Mouse (Mus musculus) layer of hippocampus, adult 9-10 months (tissue): ENCODE measurements at regions not wholly inside any gene's neighbourhood (a gene's known extent, or its start where the extent isn't known, plus 50 kb on each side); places are given as distances from the start of the nearest gene placed in this dataset.
A peak's percentile ranks its signal among the peaks of the same experiment; 100 is the strongest.

Source experiments
- DNase-seq: peaks from one replicate; pipeline ENCODE4 v3.0.0; 2022; ENCODE audit warnings: low spot score

DNA sequence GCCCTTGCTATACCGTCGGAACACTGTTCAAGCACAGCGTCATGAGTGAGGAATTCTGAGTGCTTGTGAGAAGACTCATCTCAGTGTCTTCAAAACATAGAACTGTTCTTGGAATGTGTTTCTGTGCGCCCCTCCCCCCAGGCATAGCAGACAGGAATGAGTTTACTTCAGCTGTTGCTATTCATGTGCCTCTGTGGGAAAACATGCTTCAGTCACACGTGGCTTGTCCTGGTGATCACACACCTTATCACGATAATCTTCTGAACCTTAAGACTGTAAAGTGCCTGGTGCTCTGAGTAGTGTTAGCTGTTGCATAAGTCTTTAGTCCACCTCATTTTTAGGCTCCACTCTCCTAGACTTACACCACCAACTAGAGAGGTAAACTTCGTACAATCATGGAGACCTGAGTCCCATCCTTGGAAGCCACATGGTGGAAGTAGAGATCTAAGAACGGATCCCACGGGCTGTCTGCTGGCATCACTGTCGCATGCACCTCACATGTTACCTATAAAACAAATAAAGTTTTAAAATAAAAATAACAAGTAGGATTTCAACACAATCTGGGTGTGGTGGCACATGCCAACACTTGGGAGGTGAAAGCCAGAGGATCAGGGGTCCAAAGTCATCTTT lies 1143.8 kb downstream of the 4930447A16Rik start:
- DNase-seq: no peak

DNA sequence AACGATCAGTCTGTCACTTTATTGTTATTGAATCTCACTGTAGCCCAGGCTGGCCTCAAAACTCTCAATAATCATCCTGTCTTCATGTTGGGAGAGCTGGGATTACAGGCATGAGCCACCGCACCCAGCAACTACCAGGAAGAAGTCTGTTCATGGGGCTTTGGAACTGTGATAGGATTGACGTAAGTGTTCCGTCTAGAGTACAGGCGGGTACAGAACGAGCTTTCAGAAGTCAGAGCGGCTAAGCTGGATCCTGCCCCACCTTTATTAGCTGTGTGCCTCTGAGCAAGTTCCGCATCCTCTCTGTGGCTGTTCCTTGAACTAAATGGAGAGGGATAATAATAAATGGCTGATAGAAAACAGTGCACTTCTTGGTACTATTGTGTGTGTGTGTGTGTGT lies 1144.8 kb downstream of the 4930447A16Rik start:
- no peak for DNase-seq

DNA sequence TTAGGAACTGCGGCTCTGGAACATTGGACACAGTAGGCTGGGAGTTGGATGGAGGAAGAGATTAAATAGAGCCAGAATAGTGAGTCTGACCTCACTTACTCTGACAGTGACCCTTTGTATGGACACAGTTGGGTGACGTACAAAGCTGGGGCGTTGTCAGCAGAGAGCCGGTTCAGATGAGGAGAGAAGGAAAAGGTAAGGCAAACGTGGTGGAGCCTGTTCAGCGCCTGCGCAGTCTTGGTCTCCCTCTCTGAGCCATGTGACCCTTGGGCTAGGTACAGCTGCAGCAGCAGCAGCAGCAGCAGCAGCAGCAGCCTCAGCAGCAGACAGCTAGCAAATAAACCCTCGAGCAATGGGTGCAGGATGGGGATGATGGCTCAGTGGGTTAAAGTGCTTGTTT lies 1145.4 kb downstream of the 4930447A16Rik start:
- no peak for DNase-seq

DNA sequence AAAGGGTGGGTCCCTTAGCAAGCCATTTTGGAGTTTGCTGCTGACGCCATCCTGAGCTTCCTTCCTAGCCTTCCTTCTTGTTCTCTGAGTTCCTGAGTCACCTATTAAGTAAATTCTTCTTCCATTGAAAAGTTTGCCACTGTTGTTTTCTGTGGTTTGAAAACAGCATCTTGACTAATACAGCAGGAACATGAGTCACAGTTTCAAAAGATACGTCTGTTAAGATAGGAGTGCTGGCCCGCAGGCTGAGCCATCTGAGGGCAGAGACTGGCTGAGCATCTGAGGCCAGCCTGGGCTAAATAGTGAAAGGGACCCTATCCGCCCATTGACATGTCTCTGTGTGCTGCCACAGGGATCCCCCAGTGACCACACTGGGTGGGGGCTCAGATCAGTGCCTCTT lies 1147.3 kb downstream of the 4930447A16Rik start:
- no peak for DNase-seq

DNA sequence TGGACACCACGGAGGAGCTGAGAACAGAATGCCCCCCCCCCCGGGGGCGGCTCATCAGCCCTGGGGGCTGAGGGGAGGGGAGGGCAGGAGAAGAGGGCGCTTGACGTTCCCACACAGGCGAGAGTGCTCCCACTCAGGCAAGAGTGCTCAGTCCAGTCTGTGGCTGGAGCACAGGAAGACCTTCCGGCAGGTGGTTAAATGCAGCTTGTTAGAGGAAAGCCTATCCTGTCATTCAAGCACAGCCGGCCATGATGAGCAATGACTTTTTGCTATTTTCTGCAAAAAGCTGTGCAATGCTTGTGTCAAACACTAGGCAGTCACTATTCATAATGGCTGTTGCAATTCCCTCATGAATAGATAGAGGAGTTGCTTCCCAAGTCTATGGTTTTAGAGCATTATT lies 1149.1 kb downstream of the 4930447A16Rik start:
- DNase-seq: no peak

DNA sequence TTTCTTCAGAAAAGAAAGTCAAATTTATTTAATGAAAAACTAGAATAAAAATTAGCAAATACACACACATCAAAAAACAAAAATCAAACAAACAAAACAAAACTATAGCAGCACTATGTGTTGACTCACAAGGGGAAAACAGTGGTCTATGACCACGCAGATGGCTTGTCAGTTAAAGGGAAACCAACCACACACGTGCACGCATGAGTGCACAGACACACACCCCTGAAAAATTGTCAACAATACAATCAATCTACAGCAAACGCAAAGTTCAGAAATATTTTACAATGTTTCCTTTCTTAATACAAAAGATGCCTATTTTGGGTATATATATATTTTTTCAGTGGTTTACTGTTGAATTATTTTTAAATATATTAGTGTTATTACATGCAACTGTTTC lies 1149.9 kb downstream of the 4930447A16Rik start:
- no peak for DNase-seq

DNA sequence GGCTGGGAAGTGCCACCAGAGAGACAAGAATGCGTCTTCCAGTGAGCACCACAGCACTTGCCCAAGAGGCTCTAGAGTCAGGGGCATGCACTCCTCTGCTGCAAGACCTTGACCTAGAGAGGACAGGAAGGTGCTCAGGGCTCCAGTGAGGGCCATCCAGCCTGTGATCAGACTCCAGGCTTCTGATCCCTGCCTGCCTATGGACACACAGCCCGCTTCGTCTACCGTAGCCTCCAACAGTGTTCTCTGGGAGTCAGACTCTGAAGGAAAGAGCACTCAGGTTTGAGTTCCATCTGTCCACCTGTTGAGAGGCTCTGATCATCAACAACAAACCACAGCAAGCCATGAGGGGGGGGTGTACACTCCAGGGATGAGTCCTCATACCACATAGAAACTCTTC lies 1152.3 kb downstream of the 4930447A16Rik start:
- no peak for DNase-seq

DNA sequence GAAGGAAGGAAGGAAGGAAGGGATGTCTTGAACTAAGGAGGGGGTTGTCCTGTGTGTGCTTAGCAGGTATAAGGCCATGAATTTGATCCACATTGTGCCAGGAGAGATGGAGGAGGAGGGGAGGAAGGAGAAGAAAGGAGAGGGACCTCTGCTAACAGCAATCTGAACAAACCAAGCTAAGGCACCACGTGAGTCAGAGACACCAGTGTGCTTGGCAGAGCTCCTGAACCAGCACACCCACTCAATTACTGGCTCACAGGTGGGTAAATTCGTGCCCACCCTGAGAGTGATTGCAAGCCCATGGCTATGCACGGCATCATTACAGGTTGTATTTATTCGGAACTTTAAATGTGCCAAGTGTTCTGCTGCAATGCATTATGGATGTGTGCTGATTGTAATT lies 1154.1 kb downstream of the 4930447A16Rik start:
- no peak for DNase-seq

DNA sequence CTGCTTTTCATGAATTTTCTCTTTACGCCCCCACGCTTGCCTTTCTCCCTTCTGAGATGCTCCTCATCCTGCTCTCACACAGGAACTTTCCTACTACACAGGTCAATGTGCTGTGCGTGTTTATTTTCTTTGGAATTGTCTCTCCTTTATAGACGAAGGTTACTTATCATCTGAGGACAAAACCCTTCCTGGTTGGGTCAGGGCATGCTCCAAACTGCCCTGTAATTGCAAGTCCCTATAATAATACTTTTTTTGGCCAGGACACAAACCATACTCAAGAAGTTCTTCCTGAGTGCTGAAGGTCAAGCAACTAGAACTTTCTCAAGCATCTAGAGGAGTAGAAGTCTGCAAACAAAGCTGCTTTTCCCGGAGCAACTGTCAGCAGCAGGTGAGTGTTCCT lies 1158.1 kb downstream of the 4930447A16Rik start:
- DNase-seq: no peak

DNA sequence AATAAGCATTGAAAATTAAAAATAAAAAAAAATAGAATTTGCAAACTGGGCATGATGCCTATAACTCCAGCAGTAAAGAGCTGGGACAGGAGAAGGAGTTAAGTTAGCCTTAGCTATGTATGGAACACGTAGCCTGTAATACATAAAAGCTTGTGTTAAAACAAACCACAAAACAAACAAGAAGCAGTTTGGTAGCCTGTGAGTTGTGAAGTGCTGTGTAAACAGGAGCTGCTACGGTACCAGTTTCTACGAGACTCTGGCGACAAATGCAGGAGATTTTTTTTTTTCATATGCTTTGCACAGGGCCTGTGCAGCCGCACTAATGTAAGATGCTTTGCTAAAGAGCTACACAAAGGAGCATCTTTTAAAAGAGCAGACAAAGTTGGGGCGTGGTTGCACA lies 1159.1 kb downstream of the 4930447A16Rik start:
- DNase-seq: no peak

DNA sequence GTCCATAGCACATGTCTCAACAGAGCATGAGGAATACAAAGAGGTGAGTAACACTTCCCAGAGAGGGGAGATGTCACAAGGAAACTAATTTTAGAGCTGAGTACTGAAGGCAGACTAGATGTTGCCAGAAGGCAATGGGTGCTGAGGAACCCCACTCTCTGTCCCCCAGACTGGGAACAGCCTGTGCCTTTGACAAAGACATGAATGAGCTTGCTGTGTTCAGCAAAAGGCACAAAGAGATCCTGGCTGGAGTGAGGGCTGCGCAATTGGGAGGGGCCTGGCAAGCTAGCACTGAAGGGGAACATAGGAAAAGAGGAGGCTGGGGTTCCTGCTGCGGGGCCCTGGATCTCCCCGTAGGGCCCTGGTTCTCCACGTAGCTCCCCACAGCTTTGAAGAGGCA lies 1160.3 kb downstream of the 4930447A16Rik start:
- no peak for DNase-seq

DNA sequence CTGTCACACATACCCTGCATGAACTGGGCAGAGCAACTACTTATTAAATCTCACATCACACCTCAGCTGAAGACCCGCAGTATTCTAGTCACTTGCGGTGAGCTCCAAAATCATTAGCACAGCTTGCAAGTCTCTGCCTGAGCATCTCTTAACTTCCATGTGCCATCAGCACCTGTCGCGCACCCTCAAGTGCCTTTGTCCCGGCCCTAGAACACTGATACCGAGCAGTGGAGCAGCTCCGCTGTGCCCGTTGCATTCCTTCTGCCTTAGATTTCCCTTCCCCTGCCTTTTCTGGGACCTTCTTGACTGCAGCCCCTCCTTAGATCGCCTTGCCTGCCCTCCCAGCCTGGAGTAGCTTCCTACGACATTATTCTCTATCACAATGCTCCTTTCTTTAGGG lies 1161.2 kb downstream of the 4930447A16Rik start:
- no peak for DNase-seq

DNA sequence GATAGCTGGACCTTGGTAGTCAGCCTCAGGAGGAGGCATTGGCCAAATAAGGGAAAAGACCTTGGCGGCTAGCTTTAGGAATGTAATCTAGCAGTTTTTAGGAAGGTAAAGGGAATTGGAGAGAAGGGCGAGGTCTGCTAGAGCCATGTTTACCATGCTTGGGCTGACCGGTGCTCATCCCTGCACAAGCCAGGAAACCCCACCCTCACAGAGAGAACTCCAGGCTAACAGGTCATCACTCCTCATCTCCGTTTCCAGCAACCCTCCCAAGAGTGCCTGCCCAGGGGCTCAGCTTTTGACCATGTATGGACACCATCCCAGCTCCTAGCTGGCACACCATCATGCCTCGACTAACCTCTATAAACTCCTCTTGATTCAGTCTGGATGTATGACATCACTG lies 1162.9 kb downstream of the 4930447A16Rik start:
- DNase-seq: no peak

DNA sequence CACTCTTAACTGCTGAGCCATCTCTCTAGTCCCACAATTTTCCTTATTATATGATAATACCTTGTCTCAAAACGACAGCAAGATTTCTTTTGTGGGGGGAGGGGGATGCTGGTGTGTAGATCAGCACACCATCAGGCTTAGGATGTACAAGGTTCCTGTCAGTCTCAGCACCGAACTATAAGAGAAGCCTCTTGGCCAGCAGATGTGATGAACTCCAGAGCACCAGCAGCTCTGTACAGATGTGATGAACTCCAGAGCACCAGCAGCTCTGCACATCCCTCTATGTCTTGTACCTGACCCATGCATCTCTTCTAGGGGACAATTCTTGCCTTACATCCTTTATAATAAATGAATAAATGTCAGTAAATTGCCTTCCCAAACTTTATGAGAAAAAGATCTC lies 1163.7 kb downstream of the 4930447A16Rik start:
- DNase-seq: no peak

DNA sequence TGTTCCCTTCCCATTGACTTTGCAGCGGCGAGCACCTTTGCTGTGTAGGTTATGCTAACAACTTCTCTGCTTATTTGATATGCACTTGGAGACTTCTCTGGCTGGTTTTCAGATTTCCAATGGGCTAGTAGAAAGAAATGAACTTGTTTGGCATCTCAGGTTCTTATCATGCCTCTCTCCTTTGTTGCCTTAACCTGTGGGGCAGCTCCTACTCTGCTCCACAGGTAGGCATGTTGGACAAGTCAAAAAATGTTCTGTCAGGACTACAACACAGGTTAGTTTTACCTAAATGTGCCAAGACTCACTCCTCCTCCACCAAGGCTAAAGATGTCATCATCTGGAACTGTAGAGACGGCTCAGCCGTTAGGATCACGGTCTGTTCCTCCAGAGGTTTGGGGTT lies 1164.3 kb downstream of the 4930447A16Rik start:
- no peak for DNase-seq

DNA sequence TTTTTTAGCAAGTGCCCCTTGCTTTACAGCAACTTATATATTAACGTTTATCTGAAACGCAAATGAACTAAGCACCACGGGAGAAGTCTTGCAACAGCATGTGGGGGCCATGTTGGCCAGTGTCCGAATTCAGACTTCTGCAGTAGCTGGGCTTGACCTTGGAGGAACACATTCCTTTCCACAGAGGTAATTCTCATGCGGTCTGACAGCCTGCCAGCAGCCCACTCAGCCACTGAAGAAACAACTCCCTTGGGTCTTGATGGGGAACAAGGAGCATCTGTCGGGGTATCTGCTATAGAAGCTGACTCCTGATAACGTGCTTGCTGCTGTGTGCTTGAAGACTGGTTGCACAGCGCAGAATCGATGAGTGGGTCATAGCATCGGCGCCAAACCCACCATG lies 1168.7 kb downstream of the 4930447A16Rik start:
- DNase-seq: no peak

DNA sequence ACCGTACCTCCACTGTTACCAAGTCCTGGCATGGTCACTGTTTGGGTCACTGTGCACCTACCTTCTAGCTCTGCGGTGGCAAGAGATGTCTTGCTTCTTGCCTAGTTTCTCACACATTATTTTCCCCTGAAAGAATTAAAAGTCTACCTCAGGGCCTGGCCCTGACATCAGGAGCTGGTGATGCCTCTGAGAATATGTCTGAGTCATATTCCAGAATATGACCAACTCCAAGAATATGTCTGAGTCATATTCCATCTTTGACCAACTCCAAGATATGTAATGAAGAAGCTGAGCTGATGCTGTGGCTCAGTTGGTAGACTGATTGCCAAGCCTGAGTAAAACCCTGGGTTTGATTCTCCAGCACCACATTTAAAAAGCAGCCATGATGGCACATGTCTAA lies 1169.4 kb downstream of the 4930447A16Rik start:
- DNase-seq: no peak

DNA sequence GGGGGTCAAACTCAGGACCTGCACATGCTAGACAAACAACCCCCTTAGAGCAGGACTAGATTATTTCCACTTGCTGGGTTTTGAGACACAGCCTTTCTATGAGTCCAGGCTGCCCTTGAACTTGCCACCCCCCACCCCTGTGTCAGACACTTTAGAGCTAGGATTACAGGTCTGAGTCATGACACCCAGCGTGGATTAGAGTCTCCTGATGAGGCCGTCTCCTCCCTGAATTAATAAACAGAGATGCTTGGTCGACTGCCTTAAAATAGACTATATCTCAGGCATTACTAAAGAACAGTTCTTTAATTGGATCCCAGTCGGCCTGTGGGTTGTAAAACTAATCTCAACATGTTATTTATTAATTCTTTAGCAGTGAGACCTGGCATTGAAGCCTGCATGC lies 1170.5 kb downstream of the 4930447A16Rik start:
- DNase-seq: no peak

DNA sequence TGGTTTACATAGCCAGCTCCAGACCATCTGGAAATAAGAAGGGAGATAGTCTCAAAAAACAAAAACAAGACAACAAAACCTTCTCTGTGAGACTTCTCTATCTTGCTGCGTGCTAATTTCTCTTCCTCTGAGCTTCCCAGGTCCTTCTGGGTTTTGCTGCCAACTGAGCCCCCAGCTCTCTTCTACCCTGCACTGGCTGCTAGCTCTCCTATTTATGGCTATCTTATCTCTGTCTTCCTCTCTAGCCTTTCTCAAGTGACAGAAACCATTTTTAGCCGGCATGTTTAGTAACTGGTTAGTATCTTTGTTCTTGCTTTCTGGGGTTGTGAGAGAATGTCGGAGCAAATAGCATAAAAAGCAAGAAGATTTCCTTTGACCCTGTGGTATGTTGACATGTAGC lies 1172.1 kb downstream of the 4930447A16Rik start:
- DNase-seq: no peak

DNA sequence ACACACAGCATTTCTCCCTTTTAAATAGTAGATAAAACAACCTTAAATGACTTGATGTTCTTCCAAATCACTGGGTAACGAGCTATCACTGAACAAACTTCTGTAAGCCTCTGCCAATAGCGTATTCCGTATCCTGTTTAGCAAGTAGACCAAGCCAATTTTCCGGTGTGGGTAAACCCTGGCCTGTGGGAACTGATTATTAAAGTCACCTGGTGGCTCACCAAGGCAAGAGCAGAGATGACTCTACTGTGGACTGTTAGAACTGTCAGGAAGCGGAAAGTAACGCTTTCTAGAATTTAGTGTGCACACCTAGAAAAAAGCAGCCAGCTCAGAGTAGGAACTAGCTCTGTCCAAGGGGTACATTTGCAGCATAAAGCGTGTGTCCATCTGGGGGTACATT lies 1176.1 kb downstream of the 4930447A16Rik start:
- DNase-seq: no peak

DNA sequence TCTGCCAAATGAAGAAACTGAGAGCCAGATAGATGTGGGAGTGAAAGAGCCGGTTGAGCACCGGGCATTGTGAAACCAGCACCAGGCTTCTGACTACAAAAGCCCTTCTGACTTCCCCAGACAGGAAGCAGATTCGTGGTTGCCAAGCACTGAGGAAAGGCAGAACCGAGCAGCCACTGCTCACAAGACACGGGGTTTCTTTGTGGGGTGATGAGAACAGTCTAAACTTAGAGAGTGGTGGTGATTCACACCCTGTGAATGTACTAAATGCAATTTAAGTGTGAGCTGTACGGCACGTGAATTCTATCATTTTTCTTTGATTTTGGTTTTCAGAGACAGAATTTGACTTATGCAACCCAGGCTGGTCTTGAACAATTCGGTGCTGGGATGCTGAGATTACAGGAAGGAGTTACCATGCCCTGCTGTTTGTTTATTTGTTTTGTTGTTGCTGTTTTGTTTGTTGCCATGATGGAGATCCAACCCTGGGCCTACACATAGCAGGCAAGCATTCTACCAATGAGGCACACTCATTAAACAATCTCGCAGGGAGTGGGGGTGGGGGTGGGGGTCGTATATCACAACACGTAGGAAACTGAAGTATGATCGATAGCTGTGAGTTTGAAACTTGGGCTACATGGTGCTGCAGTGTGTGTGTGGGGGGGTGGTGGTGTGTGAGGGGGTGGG lies 1177.0 kb downstream of the 4930447A16Rik start:
- DNase-seq: peak; percentile 55

DNA sequence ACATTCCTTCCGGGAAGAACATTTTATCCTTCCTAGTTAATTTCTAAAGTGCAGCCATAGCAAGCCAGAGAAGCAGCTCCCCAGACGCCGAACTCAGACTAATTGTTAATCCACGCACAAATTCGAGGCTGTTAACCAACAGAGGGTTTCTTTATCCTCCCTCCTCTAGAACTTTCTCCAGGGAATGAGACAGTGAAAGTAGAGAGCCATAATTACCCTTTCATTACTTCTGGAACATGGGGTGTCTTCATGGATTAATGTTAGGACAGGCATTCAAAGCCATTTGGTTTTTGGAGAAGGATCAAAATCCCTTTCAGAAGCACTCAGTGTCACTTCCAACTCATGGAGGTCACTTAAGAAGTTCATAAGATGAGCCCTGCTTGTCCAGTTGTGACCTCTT lies 1178.6 kb downstream of the 4930447A16Rik start:
- DNase-seq: no peak

DNA sequence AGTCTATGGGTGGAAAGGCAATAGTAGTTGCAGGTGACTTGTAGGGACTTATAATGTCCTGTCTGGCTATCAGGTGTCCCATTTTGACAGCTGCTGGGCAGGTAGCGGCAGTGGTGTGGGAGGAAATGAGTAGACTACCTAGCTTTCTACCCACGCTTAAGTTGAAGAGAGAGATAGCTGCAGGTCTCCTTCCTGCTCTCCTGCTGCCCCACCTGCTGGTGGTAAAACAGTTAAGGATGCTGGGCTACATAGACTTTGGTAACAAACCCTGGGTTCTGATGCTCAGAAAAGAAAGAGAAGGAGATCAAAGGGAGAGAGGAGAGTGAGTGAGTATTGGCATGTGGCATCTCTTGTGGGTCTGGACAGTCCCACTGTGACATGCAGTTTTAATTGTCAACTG lies 1182.0 kb downstream of the 4930447A16Rik start:
- no peak for DNase-seq

DNA sequence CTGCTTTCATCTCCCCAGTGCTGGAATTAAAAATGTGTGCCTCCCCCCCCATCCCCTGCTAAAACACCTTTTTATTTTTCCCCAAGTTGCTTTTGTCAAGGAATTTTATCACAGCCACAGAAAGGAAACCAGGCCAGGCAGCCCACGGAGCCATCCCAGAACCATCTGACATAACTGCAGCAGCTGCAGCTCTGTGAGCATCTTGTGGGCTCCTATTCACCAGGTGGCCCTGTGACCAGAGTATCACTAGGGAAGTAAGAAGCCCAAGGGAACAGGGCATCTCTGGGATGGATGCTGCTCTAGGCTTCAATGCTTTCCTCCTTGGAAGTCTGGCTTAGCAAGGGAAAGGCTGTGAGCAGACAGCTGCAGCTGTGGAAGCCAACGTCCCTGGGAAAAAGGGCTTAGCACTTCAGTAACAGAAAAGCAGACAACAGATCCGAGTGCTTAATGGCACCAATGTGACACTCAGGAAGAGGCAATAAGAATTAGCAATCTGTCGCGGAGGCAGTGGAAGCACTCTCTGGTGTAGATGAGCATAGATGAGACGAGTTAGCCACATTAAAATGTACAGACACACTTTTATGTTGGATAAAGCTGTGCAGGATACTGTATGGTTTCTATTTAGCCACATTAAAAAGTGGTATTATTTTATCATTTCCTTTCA lies 1183.0 kb downstream of the 4930447A16Rik start:
- no peak for DNase-seq
